Mouse (Mus musculus) intestine, postnatal 0 days (tissue): ENCODE measurements around the gene Gm20458. TPM values are rescaled to one million over a fixed set of nuclear protein-coding genes. Genes with fewer than 3 reads are reported as not detected.
A peak's percentile ranks its signal among the peaks of the same experiment; 100 is the strongest.

ENCODE experiments used
- ATAC-seq: fragments of 200-750 bp; cut with Nextera tagmentation; 2 replicates; pipeline ENCODE4 v1.8.0; 2017; ENCODE audit warnings: mild to moderate bottlenecking, moderate TSS enrichment, moderate library complexity
- H3K27ac ChIP-seq: fragments of 300-500 bp; sonication (generic); 2 replicates; pipeline ENCODE4 v1.5.1; 2014; ENCODE audit warnings: mild to moderate bottlenecking, low read depth, low read length, moderate library complexity
- H3K27me3 ChIP-seq: fragments of 300-500 bp; sonication (generic); replicated peaks from 2 replicates; pipeline ENCODE4 v1.6.1; 2014; ENCODE audit warnings: low read length, mixed read lengths; ENCODE audit not compliant: control insufficient read depth, insufficient read depth
- H3K36me3 ChIP-seq: fragments of 300-500 bp; sonication (generic); 2 replicates; pipeline ENCODE4 v1.6.1; 2014; ENCODE audit warnings: mild to moderate bottlenecking, moderate library complexity; ENCODE audit not compliant: control insufficient read depth, insufficient read depth
- H3K4me1 ChIP-seq: fragments of 300-500 bp; sonication (generic); replicated peaks from 2 replicates; pipeline ENCODE4 v1.6.1; 2014; ENCODE audit warnings: antibody characterized with exemption, low read length, mixed read lengths; ENCODE audit not compliant: control insufficient read depth, insufficient read depth
- H3K4me2 ChIP-seq: fragments of 300-500 bp; sonication (generic); replicated peaks from 2 replicates; pipeline ENCODE4 v1.6.1; 2014; ENCODE audit warnings: low read depth, mild to moderate bottlenecking, moderate library complexity
- H3K4me3 ChIP-seq: fragments of 300-500 bp; sonication (generic); 2 replicates; pipeline ENCODE4 v1.5.1; 2014; ENCODE audit warnings: low read depth, low read length
- H3K9ac ChIP-seq: fragments of 300-500 bp; sonication (generic); 2 replicates; pipeline ENCODE4 v1.6.1; 2014; ENCODE audit warnings: mild to moderate bottlenecking, low read depth, low read length
- H3K9me3 ChIP-seq: fragments of 300-500 bp; sonication (generic); 2 replicates; pipeline ENCODE4 v1.6.1; 2016; ENCODE audit warnings: mixed run types; ENCODE audit not compliant: control insufficient read depth
- CTCF ChIP-seq: sonication (generic); IDR thresholded peaks from 2 replicates; pipeline ENCODE4 v1.5.1; 2016; ENCODE audit warnings: low read depth, mild to moderate bottlenecking, control low read depth, antibody characterized with exemption, moderate library complexity
- WGBS: fragments of 180-500 bp; shearing (Covaris S2); extraction: QIAGEN DNeasy Blood & Tissue Kit; methylation state at CpG from one replicate; pipeline ENCODE4 v1.1.7; 2014; 5-methylcytosine and 5-hydroxymethylcytosine counted together
- polyA plus RNA-seq: library from polyadenylated mRNA; unstranded; fragments of >200 nt; fragmentation: Nextera tagmentation; extraction: Ambion mirVana; gene quantifications from 2 replicates; pipeline ENCODE4 v1.2.1, GENCODE M21; 2015

Gm20458 gene
- polyA plus RNA-seq, 1 experiment from 2014 or later, result 21.4 TPM

DNA sequence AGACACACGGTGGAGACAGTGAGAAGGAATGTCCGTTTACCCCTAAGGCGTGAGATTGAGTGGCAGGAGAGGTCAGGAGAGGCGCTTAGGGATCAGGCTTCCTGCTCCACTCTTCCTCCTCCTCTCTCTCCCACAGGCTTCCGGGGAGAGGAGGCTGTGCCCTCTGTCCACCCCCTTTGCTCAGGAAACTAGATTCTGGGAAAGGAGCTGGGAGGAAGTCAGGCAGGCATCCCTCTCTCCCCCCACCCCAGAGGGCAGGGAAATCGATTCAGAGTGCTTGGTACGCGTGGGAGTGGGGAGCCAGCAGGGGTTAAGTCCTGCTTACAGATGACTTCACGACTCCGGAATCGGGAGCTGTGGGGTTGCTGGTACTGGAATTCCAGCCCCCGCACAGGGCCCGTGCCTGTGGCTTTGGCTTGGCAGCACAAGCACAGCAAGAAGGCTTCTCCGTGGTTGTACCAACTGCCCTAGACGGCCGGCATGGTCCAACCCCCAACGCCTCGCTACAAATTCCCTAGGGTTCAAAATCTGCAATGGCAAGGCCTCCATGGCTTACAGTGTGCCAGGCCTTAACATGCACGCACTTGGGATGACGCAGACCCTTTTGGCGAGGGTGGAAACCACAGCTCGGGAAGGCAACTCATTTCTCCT, 28.1 kb upstream of the Gm20458 start:
- peak overlapping the region; percentile 60 for H3K4me2 ChIP-seq
- H3K4me1 ChIP-seq, result peaks cover 49% of the 10 kb centered on the region
- peak overlapping the region; percentile 55 for H3K9ac ChIP-seq
- TF ChIP-seq CTCF, result 0 out of 2 replicates have a peak, but pooled peaks have one; percentile 4
- no peaks in the 10 kb centered on the region for H3K9me3 ChIP-seq
- WGBS, result 15% methylated on average over 22 of the region's 22 CpGs
- no peak for ATAC-seq
- H3K27me3 ChIP-seq, result no peaks in the 10 kb centered on the region
- H3K36me3 ChIP-seq, result peaks cover 28% of the 10 kb centered on the region
- peak overlapping the region; percentile 91 for H3K27ac ChIP-seq
- 0 out of 2 replicates have a peak overlapping the region, but pooled peaks have one; percentile 26 for H3K4me3 ChIP-seq

DNA sequence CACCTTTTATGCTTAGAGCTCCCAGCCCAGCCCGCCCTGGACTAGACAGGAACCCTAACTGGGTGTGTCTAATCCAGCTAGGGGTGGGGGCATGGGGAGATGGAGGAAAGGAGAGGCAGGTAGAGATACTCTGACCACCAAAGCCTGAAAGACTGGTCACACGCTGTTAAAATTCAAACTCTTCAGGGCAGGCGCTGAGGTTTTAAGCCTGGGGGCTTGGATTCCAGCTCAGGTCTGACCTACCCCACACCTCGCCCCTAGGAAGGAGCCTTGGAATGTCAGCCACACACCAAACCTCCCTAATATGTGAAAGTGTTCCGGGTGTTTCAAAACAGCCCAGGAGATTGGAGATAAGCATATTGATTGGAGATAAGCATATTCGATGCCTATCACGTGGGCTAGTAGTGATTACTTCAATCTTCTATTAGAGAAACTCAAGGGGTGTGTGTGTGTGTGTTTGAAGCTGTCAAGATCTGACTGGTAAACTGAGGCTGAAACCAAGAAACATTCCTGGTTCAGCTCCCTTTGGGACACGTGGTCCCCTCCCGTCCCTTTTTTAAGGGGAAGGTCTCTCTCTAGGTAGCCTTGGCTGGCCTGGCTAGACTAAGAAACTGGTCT, 27.4 kb upstream of the Gm20458 start:
- H3K9me3 ChIP-seq, result no peaks in the 10 kb centered on the region
- H3K36me3 ChIP-seq, result peaks cover 21% of the 10 kb centered on the region
- no peaks in the 10 kb centered on the region for H3K27me3 ChIP-seq
- 0 out of 2 replicates have a peak overlapping the region, but pooled peaks have one; percentile 26 for H3K4me3 ChIP-seq
- WGBS, result 43% methylated on average over 9 of the region's 9 CpGs
- H3K4me2 ChIP-seq, result peak overlapping the region; percentile 60
- no peak for ATAC-seq
- peak overlapping the region; percentile 95 for H3K27ac ChIP-seq
- H3K4me1 ChIP-seq, result peaks cover 49% of the 10 kb centered on the region
- no peak for TF ChIP-seq CTCF
- H3K9ac ChIP-seq, result peak overlapping the region; percentile 55

DNA sequence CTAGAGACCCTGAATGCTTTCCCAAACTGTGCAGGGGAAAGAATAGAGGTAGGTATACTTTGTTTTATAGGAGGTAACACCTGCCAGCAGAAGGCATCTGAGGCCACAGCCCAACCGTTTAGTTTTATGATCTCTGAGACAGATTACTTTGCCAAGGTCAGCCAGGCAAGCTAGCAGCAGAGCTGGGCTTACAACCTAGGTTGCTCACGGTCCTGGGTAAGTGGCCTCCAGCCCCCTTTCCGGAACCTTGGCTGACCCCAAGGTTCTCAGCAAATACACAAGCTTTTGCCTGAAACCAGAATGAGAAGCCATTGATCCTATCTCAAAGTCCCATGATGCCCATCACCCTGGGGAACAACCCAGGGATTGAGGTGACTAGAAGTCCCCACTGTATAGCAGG, 26.1 kb upstream of the Gm20458 start:
- no peak for ATAC-seq
- H3K4me3 ChIP-seq, result no peak overlapping the region
- H3K27ac ChIP-seq, result peak overlapping the region; percentile 95
- peaks cover 49% of the 10 kb centered on the region for H3K4me1 ChIP-seq
- peaks cover 8% of the 10 kb centered on the region for H3K36me3 ChIP-seq
- H3K27me3 ChIP-seq, result no peaks in the 10 kb centered on the region
- 0 out of 2 replicates have a peak overlapping the region, but pooled peaks have one; percentile 22 for H3K9ac ChIP-seq
- H3K9me3 ChIP-seq, result no peaks in the 10 kb centered on the region
- TF ChIP-seq CTCF, result no peak
- 27% methylated on average over 3 of the region's 3 CpGs for WGBS
- peak overlapping the region; percentile 60 for H3K4me2 ChIP-seq

DNA sequence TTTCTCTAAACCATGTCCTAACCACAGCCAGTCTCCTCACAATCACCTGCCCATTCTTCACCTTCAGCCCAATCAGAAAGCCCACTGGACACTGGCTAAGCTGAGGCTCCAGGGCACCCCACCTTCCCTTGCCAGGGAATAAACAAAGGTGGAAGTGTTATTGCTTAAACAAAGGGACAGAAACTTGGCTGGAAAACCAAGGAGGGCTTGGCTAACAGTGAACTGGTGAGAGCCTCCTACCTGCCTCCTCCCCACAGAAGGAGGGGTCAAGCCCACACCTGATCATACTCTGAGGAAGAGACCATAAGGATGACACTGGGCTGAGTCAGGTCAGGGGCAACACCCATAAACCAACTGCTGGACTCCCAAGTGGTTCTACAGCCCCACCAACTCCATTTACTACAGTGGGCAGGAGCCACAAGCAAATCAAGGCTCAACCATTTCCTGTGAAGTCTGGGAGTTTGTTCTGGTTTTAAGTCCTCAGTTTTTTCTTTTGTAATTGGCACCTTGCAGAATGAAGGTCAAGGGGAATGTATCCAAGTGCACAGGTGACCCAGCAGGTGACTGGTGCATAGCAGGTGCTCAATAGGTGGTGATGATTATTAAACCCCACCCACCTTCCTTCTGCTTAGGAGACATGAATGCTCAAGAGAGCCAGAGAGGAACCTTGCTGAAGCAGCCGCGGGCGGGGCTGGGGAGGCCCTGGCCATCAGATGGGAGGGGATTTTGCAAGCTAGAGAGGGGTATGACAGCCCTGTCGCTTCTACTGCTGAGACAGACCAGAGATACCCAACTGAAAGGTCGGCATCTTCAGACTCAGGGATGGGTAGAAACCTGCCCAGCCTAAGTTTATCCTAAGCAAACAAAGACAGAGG, 25.3 kb upstream of the Gm20458 start:
- Histone ChIP-seq H3K4me3 (no peak overlapping the region), H3K9me3 (no peaks in the 10 kb centered on the region), H3K27me3 (no peaks in the 10 kb centered on the region), H3K9ac (0 out of 2 replicates have a peak overlapping the region, but pooled peaks have one; percentile 23), H3K36me3 (no peaks in the 10 kb centered on the region; the same call in 1 of the 2 replicates), H3K4me2 (peak overlapping the region; percentile 89), H3K4me1 (peaks cover 47% of the 10 kb centered on the region), H3K27ac (peak overlapping the region; percentile 95)
- 11% methylated on average over 5 of the region's 5 CpGs for WGBS
- ATAC-seq, result no peak
- TF ChIP-seq CTCF, result no peak

DNA sequence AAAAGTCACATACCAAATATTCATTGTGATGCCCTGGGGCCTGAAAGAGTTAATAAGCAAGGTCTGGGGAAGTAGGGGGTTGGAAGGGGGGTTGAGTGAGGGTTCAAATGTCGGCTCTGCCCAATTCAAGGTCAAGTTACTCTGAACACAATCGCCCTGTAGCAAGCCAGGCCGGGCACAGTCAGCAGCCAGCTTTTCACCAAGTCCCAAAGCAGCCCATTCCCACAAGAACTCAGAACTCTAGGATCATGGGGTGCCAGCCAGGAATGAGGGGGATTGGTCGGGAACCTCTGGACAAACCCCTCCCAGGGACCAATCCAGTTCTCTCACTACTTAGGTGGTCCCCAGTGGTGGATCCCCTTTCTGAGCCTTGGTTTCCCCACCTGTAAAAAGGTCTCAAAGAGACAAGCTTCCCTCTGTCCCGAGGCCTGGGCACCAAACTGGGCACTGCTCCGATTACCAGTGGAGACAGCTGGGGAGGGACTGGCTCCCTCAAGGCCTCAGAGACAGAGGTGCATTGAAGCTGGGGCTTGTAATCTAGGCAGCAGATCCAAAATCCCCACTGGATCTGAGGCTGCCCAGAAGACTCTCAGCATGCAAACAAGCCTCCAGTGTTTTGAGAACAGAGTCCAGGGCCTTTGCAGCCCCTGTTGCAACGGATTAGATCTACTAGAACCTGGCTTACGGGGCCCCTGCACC, 24.4 kb upstream of the Gm20458 start:
- TF ChIP-seq CTCF, result no peak
- peak overlapping the region; percentile 16 for H3K4me3 ChIP-seq
- H3K36me3 ChIP-seq, result no peaks in the 10 kb centered on the region
- H3K9me3 ChIP-seq, result no peaks in the 10 kb centered on the region
- no peak for ATAC-seq
- H3K4me1 ChIP-seq, result peaks cover 41% of the 10 kb centered on the region
- WGBS, result 19% methylated on average over 8 of the region's 8 CpGs
- no peaks in the 10 kb centered on the region for H3K27me3 ChIP-seq
- peak overlapping the region; percentile 23 for H3K9ac ChIP-seq
- peak overlapping the region; percentile 95 for H3K27ac ChIP-seq
- H3K4me2 ChIP-seq, result peak overlapping the region; percentile 89
